Mouse (Mus musculus) CH12.LX (cell line): ENCODE measurements around the gene Mgll. TPM values are rescaled to one million over a fixed set of nuclear protein-coding genes. Genes with fewer than 3 reads are reported as not detected.

Source experiments
- DNase-seq: peaks from one replicate; pipeline ENCODE4 v3.0.0-alpha.2; 2013; ENCODE audit errors: extremely low read depth
- H3K27ac ChIP-seq: 2 replicates; pipeline ENCODE4 v1.5.1; 2012; ENCODE audit warnings: low read depth, mild to moderate bottlenecking, control low read depth, moderate library complexity; ENCODE audit not compliant: insufficient read depth
- H3K27me3 ChIP-seq: replicated peaks from 2 replicates; pipeline ENCODE3; 2012; ENCODE audit warnings: inconsistent platforms
- H3K36me3 ChIP-seq, 2 experiments: replicated peaks in 1 of 2; 2 replicates each; pipeline versions ENCODE3 to v1.6.1; 2012; ENCODE audit warnings: inconsistent platforms in 1 of 2, low read length in 1 of 2, mild to moderate bottlenecking in 1 of 2, mixed read lengths in 1 of 2, moderate library complexity in 1 of 2; ENCODE audit not compliant: control insufficient read depth in 1 of 2, insufficient read depth in 1 of 2
- H3K4me1 ChIP-seq, 2 experiments: 2 replicates each; pipeline ENCODE4 v1.6.1; 2012; ENCODE audit warnings: inconsistent platforms in 1 of 2, moderate library complexity in 1 of 2; ENCODE audit not compliant: insufficient read depth in 2 of 2, control insufficient read depth in 1 of 2
- H3K4me2 ChIP-seq: 2 replicates; pipeline ENCODE4 v1.6.1; 2012; ENCODE audit warnings: low read depth, mild to moderate bottlenecking, control low read depth; ENCODE audit not compliant: poor library complexity, insufficient read depth, severe bottlenecking
- H3K4me3 ChIP-seq, 3 experiments: fragments of 150-350 bp in 1 of 3; sonication (generic) in 1 of 3; replicated peaks in 1 of 3; 2 replicates each; pipeline versions ENCODE3 to v1.5.1; 2011 to 2012; ENCODE audit warnings: low read depth in 2 of 3, low read length in 2 of 3, mild to moderate bottlenecking in 2 of 3, moderate library complexity in 2 of 3, control low read depth in 1 of 3, improper control_type of control experiment in 1 of 3, inconsistent platforms in 1 of 3, mixed read lengths in 1 of 3; ENCODE audit not compliant: poor library complexity in 1 of 3
- H3K79me2 ChIP-seq: replicated peaks from 2 replicates; pipeline ENCODE4 v1.6.1; 2012; ENCODE audit warnings: mild to moderate bottlenecking, moderate library complexity; ENCODE audit not compliant: control insufficient read depth, poor library complexity, insufficient read depth, severe bottlenecking; ENCODE audit errors: extremely low read depth
- H3K9ac ChIP-seq: 2 replicates; pipeline ENCODE4 v1.6.1; 2012; ENCODE audit warnings: low read depth, mild to moderate bottlenecking, control low read depth, moderate library complexity; ENCODE audit not compliant: insufficient read depth
- H3K9me3 ChIP-seq: replicated peaks from 2 replicates; pipeline ENCODE3; 2012; ENCODE audit warnings: low read length, inconsistent platforms, mixed read lengths
- BHLHE40 ChIP-seq: IDR thresholded peaks from 2 replicates; pipeline ENCODE4 v1.6.1; 2011; ENCODE audit warnings: mild to moderate bottlenecking, low read depth, low read length, improper control_type of control experiment
- HCFC1 ChIP-seq: IDR thresholded peaks from 2 replicates; pipeline ENCODE4 v1.6.1; 2012; ENCODE audit warnings: low read depth, mild to moderate bottlenecking, inconsistent platforms, low read length, improper control_type of control experiment
- IRF4 ChIP-seq: IDR thresholded peaks from 2 replicates; pipeline ENCODE4 v1.6.1; 2014; ENCODE audit warnings: low read depth, mild to moderate bottlenecking, inconsistent platforms, low read length, improper control_type of control experiment
- JUND ChIP-seq: conservative IDR thresholded peaks from 2 replicates; pipeline ENCODE4 v1.6.1; 2011; ENCODE audit warnings: low read depth, low read length, improper control_type of control experiment
- KAT2A ChIP-seq: IDR thresholded peaks from 2 replicates; pipeline ENCODE4 v1.6.1; 2012; ENCODE audit warnings: low read length, improper control_type of control experiment, inconsistent platforms; ENCODE audit not compliant: insufficient replicate concordance
- MEF2A ChIP-seq: IDR thresholded peaks from 2 replicates; pipeline ENCODE4 v1.6.1; 2014; ENCODE audit warnings: low read depth, mild to moderate bottlenecking, inconsistent platforms, low read length, improper control_type of control experiment, borderline replicate concordance
- MXI1 ChIP-seq: IDR thresholded peaks from 2 replicates; pipeline ENCODE4 v1.6.1; 2011; ENCODE audit warnings: mild to moderate bottlenecking, low read depth, low read length, improper control_type of control experiment
- MYC ChIP-seq: IDR thresholded peaks from 2 replicates; pipeline ENCODE4 v1.6.1; 2011; ENCODE audit warnings: low read depth, mild to moderate bottlenecking, improper control_type of control experiment, low read length
- NRF1 ChIP-seq: IDR thresholded peaks from 2 replicates; pipeline ENCODE4 v1.6.1; 2014; ENCODE audit warnings: low read depth, mild to moderate bottlenecking, inconsistent platforms, low read length, improper control_type of control experiment, moderate library complexity
- POLR2A ChIP-seq: IDR thresholded peaks from 2 replicates; pipeline ENCODE4 v1.6.1; 2011; ENCODE audit warnings: low read depth, mild to moderate bottlenecking, improper control_type of control experiment, low read length
- POLR2AphosphoS2 ChIP-seq: IDR thresholded peaks from 2 replicates; pipeline ENCODE4 v1.6.1; 2011; ENCODE audit warnings: low read depth, low read length, improper control_type of control experiment
- TCF12 ChIP-seq: IDR thresholded peaks from 2 replicates; pipeline ENCODE4 v1.6.1; 2014; ENCODE audit warnings: low read depth, mild to moderate bottlenecking, inconsistent platforms, low read length, improper control_type of control experiment
- USF2 ChIP-seq: conservative IDR thresholded peaks from 2 replicates; pipeline ENCODE4 v1.6.1; 2011; ENCODE audit warnings: low read depth, low read length, improper control_type of control experiment
- ZC3H11A ChIP-seq: IDR thresholded peaks from 2 replicates; pipeline ENCODE4 v1.6.1; 2012; ENCODE audit warnings: low read depth, mild to moderate bottlenecking, inconsistent platforms, low read length, improper control_type of control experiment
- ZKSCAN1 ChIP-seq: IDR thresholded peaks from 2 replicates; pipeline ENCODE4 v1.6.1; 2012; ENCODE audit warnings: low read depth, inconsistent platforms, low read length, improper control_type of control experiment, borderline replicate concordance
- ZNF384 ChIP-seq: IDR thresholded peaks from 2 replicates; pipeline ENCODE4 v1.6.1; 2012; ENCODE audit warnings: low read depth, low read length, improper control_type of control experiment, inconsistent platforms
- dilution Hi-C: fragments of 300-500 bp; cut with MboI; formaldehyde crosslinking; loops from 2 replicates; pipeline ENCODE4 v1.14.3; 2020; ENCODE audit warnings: low sequenced_read_pairs; ENCODE audit not compliant: extremely low pct_unique_long_range_greater_than_20kb, extremely low pct_ligation_motif_present
- in situ Hi-C: fragments of 300-500 bp; cut with MboI; formaldehyde crosslinking; loops from 3 replicates; pipeline ENCODE4 v1.14.3; 2019; ENCODE audit warnings: low sequenced_read_pairs, low pct_ligation_motif_present, low pct_unique_long_range_greater_than_20kb, mixed read lengths
- polyA plus RNA-seq: library from polyadenylated mRNA; unstranded; fragments of >175 nt; gene quantifications from 2 replicates; pipeline ENCODE4 v1.2.1, GENCODE M21; 2012; ENCODE audit warnings: low read depth; ENCODE audit not compliant: insufficient read length
- total RNA-seq, 2 experiments: library from RNA; depleted of rRNA; stranded (reverse); fragments of 300-350 nt in 1 of 2; fragments of >200 nt in 1 of 2; gene quantifications; 2 replicates each; pipeline ENCODE4 v1.2.3; 2012 to 2014

Gene Mgll
- total and polyA plus RNA-seq, 3 experiments: 60.8 to 81.1 (median 76.5) TPM

DNA sequence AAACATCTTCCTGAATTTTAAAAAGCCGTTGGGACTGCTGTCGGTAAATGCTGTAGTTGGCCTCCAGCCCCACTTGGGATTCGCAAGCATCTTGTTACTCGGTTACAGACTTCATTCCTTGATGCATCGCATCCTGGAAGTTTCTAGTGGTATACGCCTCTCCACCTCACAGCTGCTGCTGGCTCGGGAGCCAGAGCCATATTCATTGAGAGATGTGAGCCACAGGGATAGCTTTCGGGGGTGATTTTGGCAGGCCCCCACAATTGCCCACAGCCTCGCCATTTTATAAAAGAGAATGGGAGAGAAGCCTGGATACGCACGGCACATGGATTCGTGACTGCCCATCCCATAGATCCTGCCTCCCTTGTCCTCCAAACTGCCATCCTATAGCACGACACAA lies 69.7 kb downstream of the Mgll start:
- H3K27ac ChIP-seq: no peak overlapping the region
- H3K4me2 ChIP-seq: no peak overlapping the region
- H3K9ac ChIP-seq: no peak overlapping the region
- DNase-seq: no peak
- H3K36me3 ChIP-seq: peaks cover 28 to 85% of the 10 kb centered on the region in 2 experiments
- dilution Hi-C loops: no loop called here
- TF ChIP-seq USF2: no peak
- no peak for TF ChIP-seq ZNF384
- no peak for TF ChIP-seq POLR2AphosphoS2
- TF ChIP-seq NRF1: no peak
- TF ChIP-seq MEF2A: no peak
- TF ChIP-seq MYC: no peak
- no peak for TF ChIP-seq KAT2A
- TF ChIP-seq MXI1: no peak
- no peak for TF ChIP-seq TCF12
- in situ Hi-C loops: no loop called here
- H3K4me3 ChIP-seq: no peak overlapping the region
- H3K4me1 ChIP-seq: peaks cover 3 to 43% of the 10 kb centered on the region in 2 experiments; a peak in 3 of 4 replicates
- no peaks in the 10 kb centered on the region for H3K9me3 ChIP-seq
- H3K27me3 ChIP-seq: no peaks in the 10 kb centered on the region
- peaks cover 74% of the 10 kb centered on the region for H3K79me2 ChIP-seq

DNA sequence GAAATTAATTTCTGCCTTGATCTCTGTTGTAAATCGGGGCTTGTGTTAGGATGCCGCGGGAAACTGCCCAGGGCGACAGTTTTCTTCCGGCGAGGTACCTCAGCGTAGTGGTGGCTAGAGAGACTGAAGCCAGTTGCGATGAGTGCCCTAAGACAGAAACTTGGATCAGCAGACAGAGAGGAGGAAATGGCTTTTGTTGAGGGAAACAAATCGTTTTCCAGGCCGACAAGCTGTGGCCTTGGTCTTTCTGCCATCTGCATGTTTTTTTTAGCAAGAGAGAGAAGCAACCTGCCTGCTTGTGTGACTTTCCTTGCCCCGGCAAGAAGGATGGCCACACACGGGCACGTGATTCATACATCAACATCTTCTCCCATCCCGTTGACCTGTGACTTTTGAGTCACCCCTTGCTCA lies 70.4 kb downstream of the Mgll start:
- H3K27ac ChIP-seq: no peak overlapping the region
- H3K4me1 ChIP-seq: peaks cover under 1 to 37% of the 10 kb centered on the region in 2 experiments; a peak in 3 of 4 replicates
- H3K79me2 ChIP-seq: peaks cover 77% of the 10 kb centered on the region
- no peak overlapping the region for H3K4me3 ChIP-seq
- peaks cover 33 to 85% of the 10 kb centered on the region in 2 experiments for H3K36me3 ChIP-seq
- H3K9ac ChIP-seq: no peak overlapping the region
- dilution Hi-C loops (no loop called here), in situ Hi-C loops (no loop called here)
- no peaks in the 10 kb centered on the region for H3K27me3 ChIP-seq
- no peaks in the 10 kb centered on the region for H3K9me3 ChIP-seq
- TF ChIP-seq KAT2A: no peak
- no peak for TF ChIP-seq ZKSCAN1
- TF ChIP-seq BHLHE40: no peak
- TF ChIP-seq POLR2A: no peak
- TF ChIP-seq IRF4: no peak
- no peak for TF ChIP-seq ZC3H11A
- TF ChIP-seq JUND: no peak
- TF ChIP-seq HCFC1: no peak
- DNase-seq: no peak
- H3K4me2 ChIP-seq: no peak overlapping the region
